In genomic region chr1:168431711-168432231, GRCm38 (mm10) we compare ENCODE assay signal across 9 mouse cellular contexts. TPM values are rescaled to one million over a fixed set of nuclear protein-coding genes. Genes with fewer than 3 reads are reported as not detected.
A peak's percentile ranks its signal among the peaks of the same experiment; 100 is the strongest.
DNase-seq lines count a peak whose midpoint lies in the region; ATAC-seq and TF ChIP-seq lines count a peak whose summit lies in the region.
"Had no signal": no experiment of that assay in that cellular context is flagged by ENCODE, and none has a peak within 500 bp of the region (broad histone marks: within the 10 kb centered on the region; RNA-seq: fewer than 3 reads in every experiment).

No protein-coding gene starts in this region.

- H3K27ac ChIP-seq in heart, embryonic 10.5 days: peak overlapping the region; percentile 98
- H3K27ac ChIP-seq in limb, embryonic 12.5 days: peak overlapping the region; percentile 98
- H3K27ac ChIP-seq in neural tube, embryonic 12.5 days: peak overlapping the region; percentile 97

- 0% methylated on average over 14 of the region's 14 CpGs for WGBS in heart, embryonic 10.5 days
- WGBS in limb, embryonic 12.5 days: under 1% methylated on average over 11 of the region's 14 CpGs
- WGBS in neural tube, embryonic 12.5 days: 0% methylated on average over 14 of the region's 14 CpGs

- H3K4me2 ChIP-seq in limb, embryonic 12.5 days: peak overlapping the region; percentile 67
- peak overlapping the region; percentile 72 for H3K4me2 ChIP-seq in neural tube, embryonic 12.5 days (replicated peaks)

- H3K4me1 ChIP-seq in heart, embryonic 10.5 days: peaks cover 18% of the 10 kb centered on the region
- H3K4me1 ChIP-seq in limb, embryonic 12.5 days (replicated peaks): peaks cover 24% of the 10 kb centered on the region
- H3K4me1 ChIP-seq in neural tube, embryonic 12.5 days: peaks cover 15% of the 10 kb centered on the region

- TF ChIP-seq CTCF in C2C12 (IDR thresholded peaks at IDR 0.05; ENCODE audit: control insufficient read depth, insufficient read depth, insufficient read length): no peak

- H3K27me3 ChIP-seq in heart, embryonic 10.5 days (ENCODE audit: insufficient read depth, poor library complexity, severe bottlenecking): no peaks in the 10 kb centered on the region
- H3K27me3 ChIP-seq in C2C12 (ENCODE audit: control insufficient read depth, insufficient read depth, insufficient read length): no peaks in the 10 kb centered on the region
- H3K27me3 ChIP-seq in limb, embryonic 12.5 days: no peaks in the 10 kb centered on the region
- no peaks in the 10 kb centered on the region for H3K27me3 ChIP-seq in neural tube, embryonic 12.5 days (replicated peaks)

- H3K79me2 ChIP-seq in C2C12 (ENCODE audit: control insufficient read depth, insufficient read depth): peaks cover 50% of the 10 kb centered on the region

- H3ac ChIP-seq in C2C12 (ENCODE audit: control insufficient read depth, insufficient read length, low read depth): no peak overlapping the region

- ATAC-seq in common myeloid progenitor, adult 5-6 weeks (replicated peaks; ENCODE audit: low read depth, poor library complexity, severe bottlenecking): peak; percentile 42
- peak; percentile 28 for ATAC-seq in granulocyte monocyte progenitor cell, adult 5-6 weeks (replicated peaks; ENCODE audit: poor library complexity, severe bottlenecking)
- ATAC-seq in limb, embryonic 12.5 days (ENCODE audit: insufficient number of reproducible peaks, insufficient read depth, low FRiP score, low TSS enrichment, low read depth): peak; percentile 91
- peak; percentile 95 for ATAC-seq in neural tube, embryonic 12.5 days (ENCODE audit: low FRiP score, low read depth)

- no peak for DNase-seq in heart, embryonic 10.5 days (ENCODE audit: low spot score)
- DNase-seq in heart, postnatal 4 days: no peak
- no peak for DNase-seq in thymus, postnatal 25 days

- peak overlapping the region; percentile 88 for H3K4me3 ChIP-seq in heart, embryonic 10.5 days
- peak overlapping the region; percentile 67 for H3K4me3 ChIP-seq in C2C12 (ENCODE audit: insufficient read depth, poor library complexity, severe bottlenecking)
- H3K4me3 ChIP-seq in limb, embryonic 12.5 days (replicated peaks): peak overlapping the region; percentile 80
- peak overlapping the region; percentile 87 for H3K4me3 ChIP-seq in neural tube, embryonic 12.5 days

- no peaks in the 10 kb centered on the region for H3K9me3 ChIP-seq in heart, embryonic 10.5 days
- no peaks in the 10 kb centered on the region for H3K9me3 ChIP-seq in limb, embryonic 12.5 days
- no peaks in the 10 kb centered on the region for H3K9me3 ChIP-seq in neural tube, embryonic 12.5 days

- H3K36me3 ChIP-seq in heart, embryonic 10.5 days: no peaks in the 10 kb centered on the region
- peaks cover 6% of the 10 kb centered on the region for H3K36me3 ChIP-seq in C2C12 (ENCODE audit: control insufficient read depth, insufficient read depth)
- no peaks in the 10 kb centered on the region for H3K36me3 ChIP-seq in limb, embryonic 12.5 days
- no peaks in the 10 kb centered on the region for H3K36me3 ChIP-seq in neural tube, embryonic 12.5 days
- H3K36me3 ChIP-seq: G1E had no signal

- peaks cover 41% of the 10 kb centered on the region for H3K79me3 ChIP-seq in C2C12 (ENCODE audit: low read depth)

- peak overlapping the region; percentile 90 for H3K9ac ChIP-seq in limb, embryonic 12.5 days (replicated peaks)
- H3K9ac ChIP-seq in neural tube, embryonic 12.5 days: peak overlapping the region; percentile 96

TF ChIP-seq in C2C12, 6 proteins besides CTCF, POLR2A, EP300 and RAD21:
- TF ChIP-seq CEBPB (IDR thresholded peaks at IDR 0.05; ENCODE audit: low read depth) (no peak), FOSL1 (IDR thresholded peaks at IDR 0.05; ENCODE audit: insufficient read depth, low read length, poor library complexity, severe bottlenecking) (no peak), MYOG (IDR thresholded peaks at IDR 0.05; ENCODE audit: control insufficient read depth, extremely low read depth, insufficient read length) (no peak), USF1 (IDR thresholded peaks at IDR 0.05; ENCODE audit: low read depth) (no peak), MAX (IDR thresholded peaks at IDR 0.05) (no peak), MYOD1 (IDR thresholded peaks at IDR 0.05; ENCODE audit: control insufficient read depth, insufficient read length, low read depth) (no peak)
TF ChIP-seq in C2C12: peak in this region for 0.

RNA-seq across cellular contexts. Expression of gene Pbx1, which starts 0.3 kb away (rescaled TPM):
- polyA plus RNA-seq in heart, embryonic 10.5 days (2016; fragmentation: Nextera tagmentation; extraction: Ambion mirVana): 19.7 and 29.5 TPM in 2 replicates
- total RNA-seq in heart, postnatal 4 days (2021): 100 to 1,000 TPM in 1 of 2 experiments, 10 to 100 TPM in 1; 90.6 to 101 TPM
- 29.4 TPM for polyA plus RNA-seq in C2C12 (2012; fragmentation: generic; extraction: Trizol)
- 45.1 and 54.5 TPM in 2 replicates for total RNA-seq in common myeloid progenitor, adult 5-6 weeks (2017)
- 4.9 and 8.2 TPM in 2 replicates for total RNA-seq in granulocyte monocyte progenitor cell, adult 5-6 weeks (2014; fragmentation: Nextera tagmentation)
- total RNA-seq in granulocyte monocyte progenitor cell, adult 5-6 weeks (2017): 4.1 and 4.7 TPM in 2 replicates
- 30.9 and 32.9 TPM in 2 replicates for polyA plus RNA-seq in limb, embryonic 12.5 days (2016; fragmentation: Nextera tagmentation; extraction: Ambion mirVana)
- 43.9 and 53.7 TPM in 2 replicates for polyA plus RNA-seq in neural tube, embryonic 12.5 days (2016; fragmentation: Nextera tagmentation; extraction: Ambion mirVana)
- polyA plus RNA-seq: G1E had no signal

Comparison
In these comparisons a context has a peak if more than half of its experiments do, and no peak if none do; other contexts are left out.
1. ATAC-seq: peak in every context shown above with its lines; median percentile 95 in neural tube, embryonic 12.5 days; 91 in limb, embryonic 12.5 days; 42 in common myeloid progenitor, adult 5-6 weeks; 28 in granulocyte monocyte progenitor cell, adult 5-6 weeks.